Mouse (Mus musculus) C2C12 (cell line): Measurements from ENCODE around the gene Otop1.

Source experiments
- CEBPB ChIP-seq: IDR thresholded peaks from one replicate; pipeline ENCODE4 v1.6.1; 2011; ENCODE audit warnings: low read depth, mild to moderate bottlenecking, control low read depth, moderate library complexity
- CTCF ChIP-seq: IDR thresholded peaks from one replicate; pipeline ENCODE4 v1.5.1; 2011; ENCODE audit not compliant: control insufficient read depth, insufficient read depth, insufficient read length
- FOSL1 ChIP-seq: IDR thresholded peaks from one replicate; pipeline ENCODE4 v1.8.0; 2011; ENCODE audit warnings: mild to moderate bottlenecking, low read length; ENCODE audit not compliant: poor library complexity, insufficient read depth, severe bottlenecking
- MAX ChIP-seq: IDR thresholded peaks from one replicate; pipeline ENCODE4 v1.6.1; 2011; ENCODE audit warnings: mild to moderate bottlenecking, control low read depth
- MYOD1 ChIP-seq: IDR thresholded peaks from one replicate; pipeline ENCODE4 v1.6.1; 2011; ENCODE audit warnings: low read depth; ENCODE audit not compliant: control insufficient read depth, insufficient read length
- MYOG ChIP-seq: IDR thresholded peaks from one replicate; pipeline ENCODE4 v1.6.1; 2011; ENCODE audit not compliant: control insufficient read depth, insufficient read length; ENCODE audit errors: extremely low read depth

DNA sequence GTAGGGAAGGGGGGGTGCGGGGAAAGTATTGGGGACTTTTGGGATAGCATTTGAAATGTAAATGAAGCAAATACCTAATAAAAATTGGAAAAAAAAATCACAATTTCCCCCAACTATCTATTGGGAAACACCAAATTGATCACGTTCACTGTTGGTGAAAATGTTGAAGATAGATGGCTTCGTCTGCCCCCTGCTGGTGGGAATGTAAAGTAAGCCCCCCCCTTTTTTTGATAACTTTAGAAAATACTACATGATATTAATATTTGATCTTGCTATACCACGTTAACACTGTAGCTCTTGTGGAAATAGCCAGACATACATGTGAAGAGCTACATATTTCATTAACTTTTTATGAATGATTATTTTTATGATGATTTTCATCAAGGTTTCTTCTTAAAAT, 20.6 kb upstream of the Otop1 start:
- TF ChIP-seq MYOD1: no peak
- no peak for TF ChIP-seq CTCF
- no peak for TF ChIP-seq CEBPB
- no peak for TF ChIP-seq MAX
- no peak for TF ChIP-seq MYOG
- TF ChIP-seq FOSL1: no peak
